Mouse (Mus musculus) embryonic facial prominence, embryonic 11.5 days (tissue): ENCODE results near the gene Auts2. TPM values are rescaled to one million over a fixed set of nuclear protein-coding genes. Genes with fewer than 3 reads are reported as not detected.
A peak's percentile ranks its signal among the peaks of the same experiment; 100 is the strongest.

Source experiments
- ATAC-seq: fragments of 200-750 bp; cut with Nextera tagmentation; replicated peaks from 2 replicates; pipeline ENCODE4 v1.8.0; 2017; ENCODE audit warnings: low read depth; ENCODE audit not compliant: insufficient number of reproducible peaks, low FRiP score, low TSS enrichment
- DNase-seq: peaks from one replicate; pipeline ENCODE4 v3.0.0-alpha.2; 2015; ENCODE audit warnings: low spot score
- H3K27ac ChIP-seq: fragments of 300-500 bp; sonication (generic); replicated peaks from 2 replicates; pipeline ENCODE4 v1.5.1; 2014; ENCODE audit warnings: mild to moderate bottlenecking, low read depth, low read length, control low read depth
- H3K27me3 ChIP-seq: fragments of 300-500 bp; sonication (generic); 2 replicates; pipeline ENCODE4 v1.6.1; 2014; ENCODE audit warnings: mild to moderate bottlenecking, low read length, moderate library complexity, mixed read lengths; ENCODE audit not compliant: control insufficient read depth, insufficient read depth
- H3K36me3 ChIP-seq: fragments of 300-500 bp; sonication (generic); replicated peaks from 2 replicates; pipeline ENCODE4 v1.6.1; 2014; ENCODE audit warnings: low read depth, mild to moderate bottlenecking, low read length, moderate library complexity, mixed read lengths; ENCODE audit not compliant: control insufficient read depth, insufficient read depth
- H3K4me1 ChIP-seq: fragments of 300-500 bp; sonication (generic); 2 replicates; pipeline ENCODE4 v1.6.1; 2014; ENCODE audit warnings: low read length, mixed read lengths; ENCODE audit not compliant: control insufficient read depth, insufficient read depth
- H3K4me2 ChIP-seq: fragments of 300-500 bp; sonication (generic); 2 replicates; pipeline ENCODE4 v1.6.1; 2014; ENCODE audit warnings: low read depth, mild to moderate bottlenecking, control low read depth, low read length, moderate library complexity
- H3K4me3 ChIP-seq: fragments of 300-500 bp; sonication (generic); 2 replicates; pipeline ENCODE4 v1.5.1; 2014; ENCODE audit warnings: low read depth, low read length, control low read depth
- H3K9ac ChIP-seq: fragments of 300-500 bp; sonication (generic); replicated peaks from 2 replicates; pipeline ENCODE4 v1.6.1; 2014; ENCODE audit warnings: mild to moderate bottlenecking, control low read depth, low read length
- H3K9me3 ChIP-seq: fragments of 300-500 bp; sonication (generic); replicated peaks from 2 replicates; pipeline ENCODE4 v1.6.1; 2016; ENCODE audit warnings: mild to moderate bottlenecking, low read length, inconsistent platforms, mixed read lengths; ENCODE audit not compliant: control insufficient read depth
- WGBS: fragments of 180-500 bp; shearing (Covaris S2); extraction: QIAGEN DNeasy Blood & Tissue Kit; methylation state at CpG from one replicate; pipeline ENCODE4 v1.1.7; 2014; 5-methylcytosine and 5-hydroxymethylcytosine counted together
- polyA plus RNA-seq: library from polyadenylated mRNA; unstranded; fragments of >200 nt; fragmentation: Nextera tagmentation; extraction: Ambion mirVana; gene quantifications from 2 replicates; pipeline ENCODE4 v1.2.1, GENCODE M21; 2014

Auts2 gene
- polyA plus RNA-seq, 1 experiment from 2014 or later, result 30.5 TPM

DNA sequence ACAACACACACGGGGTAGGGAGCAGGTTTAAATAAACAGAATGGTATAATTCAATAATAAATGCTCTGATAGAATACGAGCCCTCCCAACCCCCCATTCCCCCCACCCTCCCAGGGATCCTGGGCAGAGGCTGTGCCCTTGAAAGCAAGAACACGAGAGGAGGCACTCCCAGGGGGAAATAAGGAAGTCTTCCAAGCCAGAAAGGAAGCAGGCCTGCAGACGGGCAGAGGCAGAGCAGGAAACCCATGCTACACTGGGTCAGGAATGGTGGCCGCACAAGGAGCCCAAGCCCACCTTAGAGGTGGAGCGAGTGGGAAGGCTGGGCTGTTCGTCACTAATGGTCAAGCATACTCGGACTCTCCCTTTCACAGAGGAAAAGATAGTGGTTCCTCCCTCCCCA, 1051.3 kb downstream of the Auts2 start:
- Histone ChIP-seq H3K9me3 (no peaks in the 10 kb centered on the region), H3K4me3 (no peak overlapping the region), H3K4me1 (no peaks in the 10 kb centered on the region; the same call in 1 of the 2 replicates), H3K4me2 (no peak overlapping the region), H3K9ac (no peak overlapping the region), H3K36me3 (no peaks in the 10 kb centered on the region), H3K27me3 (no peaks in the 10 kb centered on the region), H3K27ac (no peak overlapping the region)
- no peak for DNase-seq
- no peak for ATAC-seq
- 61% methylated on average over 8 of the region's 8 CpGs for WGBS

DNA sequence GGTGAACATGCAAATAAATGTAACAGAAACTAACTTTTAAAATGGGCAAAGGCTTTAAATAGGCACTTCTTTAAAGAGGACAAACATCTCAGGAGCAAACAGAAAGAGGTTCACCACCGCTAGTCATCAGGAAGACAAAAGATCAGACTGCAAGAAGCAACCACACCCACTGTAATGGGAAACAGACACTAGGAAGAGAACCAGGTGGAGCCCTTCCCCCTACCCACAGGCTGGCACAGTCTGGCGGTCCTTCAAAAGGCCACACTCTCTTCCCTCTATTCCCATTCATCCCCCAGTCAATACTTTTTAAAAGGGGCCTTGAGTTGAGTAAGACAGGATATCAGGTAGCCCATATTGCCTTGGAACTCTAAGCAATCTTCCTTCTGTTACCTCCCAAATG, 1052.3 kb downstream of the Auts2 start:
- DNase-seq (no peak), ATAC-seq (no peak)
- Histone ChIP-seq H3K27me3 (no peaks in the 10 kb centered on the region), H3K4me3 (no peak overlapping the region), H3K4me1 (no peaks in the 10 kb centered on the region; the same call in 1 of the 2 replicates), H3K9ac (no peak overlapping the region), H3K36me3 (no peaks in the 10 kb centered on the region), H3K27ac (no peak overlapping the region), H3K4me2 (no peak overlapping the region), H3K9me3 (no peaks in the 10 kb centered on the region)
- WGBS, result 78% methylated on average over 2 of the region's 2 CpGs

DNA sequence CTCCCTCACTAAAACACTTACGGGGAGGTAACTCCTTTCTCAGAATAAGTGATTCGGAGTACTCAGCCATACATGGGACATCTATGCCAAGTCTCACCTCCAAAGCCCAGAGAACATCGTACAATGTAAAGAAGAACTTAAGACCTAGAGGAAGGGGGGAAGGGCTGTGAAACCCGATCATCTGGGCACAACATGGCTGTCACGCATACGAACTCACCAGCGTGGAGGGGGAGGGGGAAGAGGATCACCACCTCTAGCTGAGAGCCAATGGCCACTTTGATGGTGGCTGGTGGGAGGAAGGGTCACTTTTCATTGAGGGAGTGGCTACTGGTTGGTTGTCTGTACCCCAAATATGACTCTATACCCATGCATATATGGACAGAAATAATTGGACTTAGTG, 1053.3 kb downstream of the Auts2 start:
- no peaks in the 10 kb centered on the region for H3K27me3 ChIP-seq
- WGBS, result 89% methylated on average over 7 of the region's 7 CpGs
- no peak overlapping the region for H3K27ac ChIP-seq
- DNase-seq (no peak), ATAC-seq (no peak)
- H3K9ac ChIP-seq, result no peak overlapping the region
- no peak overlapping the region for H3K4me3 ChIP-seq
- H3K36me3 ChIP-seq, result no peaks in the 10 kb centered on the region
- no peak overlapping the region for H3K4me2 ChIP-seq
- H3K9me3 ChIP-seq, result no peaks in the 10 kb centered on the region
- no peaks in the 10 kb centered on the region; the same call in 1 of the 2 replicates for H3K4me1 ChIP-seq

DNA sequence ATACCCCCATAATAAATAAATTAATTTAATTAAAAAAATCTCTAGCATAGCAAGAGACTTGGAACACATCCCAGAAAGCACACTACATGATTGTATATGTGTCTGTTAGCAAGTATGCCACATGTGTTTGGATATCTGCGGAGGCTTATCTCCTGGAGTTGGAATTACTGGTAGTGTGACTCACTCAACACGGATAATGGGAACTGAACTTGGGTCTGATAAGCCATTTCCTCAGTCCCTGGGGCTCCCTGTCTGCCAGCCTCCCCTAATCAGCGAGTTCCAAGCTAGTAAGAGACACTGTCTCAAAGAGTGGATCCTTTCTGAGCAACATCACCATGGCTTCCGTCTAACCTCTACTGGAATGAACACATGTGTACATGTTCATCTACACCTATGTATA, 1056.6 kb downstream of the Auts2 start:
- Histone ChIP-seq H3K4me3 (no peak overlapping the region), H3K36me3 (no peaks in the 10 kb centered on the region), H3K4me2 (no peak overlapping the region), H3K9me3 (no peaks in the 10 kb centered on the region), H3K4me1 (no peaks in the 10 kb centered on the region), H3K9ac (no peak overlapping the region), H3K27ac (no peak overlapping the region), H3K27me3 (no peaks in the 10 kb centered on the region)
- DNase-seq (no peak), ATAC-seq (no peak)
- WGBS, result 91% methylated on average over 4 of the region's 4 CpGs

DNA sequence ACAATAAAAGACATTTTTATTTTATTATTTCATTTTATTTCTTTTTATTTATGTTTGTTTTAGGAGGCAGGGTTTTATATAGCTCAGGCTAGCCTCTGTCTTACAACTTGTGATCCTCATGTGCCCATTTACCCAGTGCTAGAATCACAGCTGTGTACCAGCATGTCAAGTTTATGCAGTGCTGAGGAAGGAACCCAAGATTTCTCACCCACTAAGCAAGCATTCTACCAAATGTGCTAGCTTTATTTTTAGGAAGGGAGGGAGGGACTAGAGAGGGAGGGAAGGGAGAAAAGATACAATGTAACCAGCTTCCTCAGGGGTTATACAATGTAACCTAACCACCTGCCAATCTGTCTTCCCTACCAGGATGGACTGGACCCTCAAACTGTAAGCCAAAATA, 1067.9 kb downstream of the Auts2 start:
- Histone ChIP-seq H3K9me3 (no peaks in the 10 kb centered on the region), H3K9ac (no peak overlapping the region), H3K27me3 (no peaks in the 10 kb centered on the region), H3K4me3 (no peak overlapping the region), H3K27ac (no peak overlapping the region), H3K4me1 (no peaks in the 10 kb centered on the region), H3K36me3 (peaks cover 34% of the 10 kb centered on the region), H3K4me2 (no peak overlapping the region)
- ATAC-seq, result no peak
- DNase-seq, result no peak

DNA sequence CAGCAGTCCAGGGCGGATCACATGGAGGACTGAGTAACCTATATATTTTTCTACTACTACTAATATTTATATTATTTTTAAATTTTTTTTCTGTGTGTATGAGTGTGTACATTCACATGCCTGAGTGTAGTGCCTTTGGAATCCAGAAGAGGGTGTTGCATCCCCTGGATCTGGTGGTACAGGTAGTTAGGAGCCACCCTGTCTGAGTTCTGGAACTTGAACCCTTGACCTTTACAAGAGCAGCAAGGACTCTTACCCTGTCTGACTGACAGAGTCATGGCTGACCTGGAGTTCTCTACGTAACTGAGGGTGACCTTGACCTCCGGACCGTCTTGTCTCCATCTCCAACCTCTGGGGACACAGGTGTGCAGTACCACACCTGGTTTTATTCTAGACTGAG, 1074.5 kb downstream of the Auts2 start:
- Histone ChIP-seq H3K36me3 (peaks cover 18% of the 10 kb centered on the region), H3K4me1 (no peaks in the 10 kb centered on the region), H3K27ac (no peak overlapping the region), H3K4me3 (no peak overlapping the region), H3K9me3 (no peaks in the 10 kb centered on the region), H3K27me3 (no peaks in the 10 kb centered on the region), H3K4me2 (no peak overlapping the region), H3K9ac (no peak overlapping the region)
- 97% methylated on average over 4 of the region's 4 CpGs for WGBS
- DNase-seq (no peak), ATAC-seq (0 out of 2 replicates have a peak, but pooled peaks have one; percentile 51)

DNA sequence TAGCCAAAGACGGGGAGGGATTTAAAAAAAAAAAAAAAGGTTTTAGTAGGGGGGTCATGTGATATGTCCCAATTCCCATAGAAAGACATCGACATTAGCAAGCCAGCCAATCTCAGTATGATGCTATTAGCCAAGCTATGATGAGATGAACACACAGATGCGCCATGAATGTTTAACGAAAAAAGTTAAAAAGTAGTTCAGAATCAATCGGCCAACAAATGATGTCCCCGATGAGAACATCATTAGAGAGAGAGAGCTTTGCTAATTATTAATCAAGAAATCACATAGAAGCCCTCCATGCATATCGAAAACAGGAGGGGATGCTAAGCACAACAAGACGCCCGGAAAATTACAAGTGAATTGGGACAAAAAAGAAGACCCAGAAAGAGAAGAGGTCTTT, 1077.0 kb downstream of the Auts2 start:
- no peak overlapping the region for H3K4me3 ChIP-seq
- no peaks in the 10 kb centered on the region for H3K9me3 ChIP-seq
- no peak overlapping the region for H3K27ac ChIP-seq
- H3K9ac ChIP-seq, result no peak overlapping the region
- WGBS, result 95% methylated on average over 9 of the region's 9 CpGs
- ATAC-seq (no peak), DNase-seq (no peak)
- H3K4me1 ChIP-seq, result no peaks in the 10 kb centered on the region
- no peaks in the 10 kb centered on the region for H3K27me3 ChIP-seq
- H3K4me2 ChIP-seq, result no peak overlapping the region
- peaks cover 9% of the 10 kb centered on the region for H3K36me3 ChIP-seq

DNA sequence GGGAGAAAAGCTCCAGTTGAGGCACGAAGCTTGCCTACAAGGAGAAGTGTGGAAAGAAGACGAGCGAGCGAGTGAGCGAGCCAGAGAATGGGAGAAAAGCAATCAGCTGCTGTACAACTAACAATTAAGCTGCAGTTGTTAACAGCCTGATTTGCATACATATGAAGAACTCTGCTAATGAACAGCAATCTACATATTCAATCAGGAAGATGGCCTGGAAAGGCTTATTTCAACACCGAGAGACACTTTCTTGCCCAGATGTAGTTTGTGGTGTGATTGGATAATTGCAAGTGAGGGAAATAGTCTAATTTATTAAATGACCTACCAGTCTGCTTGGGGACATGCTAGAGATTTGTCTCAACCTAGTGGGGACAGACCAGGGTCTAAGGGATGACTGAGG, 1079.7 kb downstream of the Auts2 start:
- Histone ChIP-seq H3K27me3 (no peaks in the 10 kb centered on the region), H3K4me1 (no peaks in the 10 kb centered on the region), H3K4me3 (no peak overlapping the region), H3K4me2 (no peak overlapping the region), H3K9me3 (no peaks in the 10 kb centered on the region), H3K36me3 (peaks cover 18% of the 10 kb centered on the region), H3K27ac (no peak overlapping the region), H3K9ac (no peak overlapping the region)
- 91% methylated on average over 6 of the region's 6 CpGs for WGBS
- no peak for DNase-seq
- ATAC-seq, result no peak
